ENCODE assay signal across 18 mouse cellular contexts in genomic region chr16:57556244-57556643, GRCm38 (mm10). TPM values are rescaled to one million over a fixed set of nuclear protein-coding genes. Genes with fewer than 3 reads are reported as not detected.
DNase-seq lines count a peak whose midpoint lies in the region; ATAC-seq and TF ChIP-seq lines count a peak whose summit lies in the region.
"Had no signal": no experiment of that assay in that cellular context is flagged by ENCODE, and none has a peak within 500 bp of the region (broad histone marks: within the 10 kb centered on the region; RNA-seq: fewer than 3 reads in every experiment).

No protein-coding gene starts in this region.

- H3ac ChIP-seq in myocyte (ENCODE audit: control insufficient read depth, insufficient read length), result no peak overlapping the region

- H3K4me2 ChIP-seq in heart, postnatal 0 days (ENCODE audit: low read depth, low read length), result no peak overlapping the region
- peak overlapping the region; percentile 14 for H3K4me2 ChIP-seq in myocyte (ENCODE audit: low read depth)
- H3K4me2 ChIP-seq: forebrain, embryonic 15.5 days; midbrain, embryonic 12.5 days had no signal

- H3K36me3 ChIP-seq in heart, postnatal 0 days (replicated peaks; ENCODE audit: control insufficient read depth, insufficient read depth, low read length), result peaks cover 10% of the 10 kb centered on the region; the same call in 1 of the 2 replicates
- H3K36me3 ChIP-seq in myocyte (ENCODE audit: control insufficient read depth, insufficient read depth), result peaks cover 24% of the 10 kb centered on the region
- H3K36me3 ChIP-seq: forebrain, embryonic 15.5 days; midbrain, embryonic 12.5 days had no signal

- H3K4me1 ChIP-seq in heart, postnatal 0 days (ENCODE audit: control insufficient read depth, insufficient read depth), result peaks cover 29% of the 10 kb centered on the region
- H3K4me1 ChIP-seq: forebrain, embryonic 15.5 days; midbrain, embryonic 12.5 days had no signal

- H3K79me2 ChIP-seq in myocyte (ENCODE audit: control insufficient read depth, insufficient read depth), result peaks cover 99% of the 10 kb centered on the region

- peak overlapping the region; percentile 23; the same call in 1 of the 2 replicates for H3K27ac ChIP-seq in heart, postnatal 0 days (ENCODE audit: low read depth)
- H3K27ac ChIP-seq: forebrain, embryonic 15.5 days; left cerebral cortex, adult 2 months; midbrain, embryonic 12.5 days had no signal

- no peaks in the 10 kb centered on the region for H3K27me3 ChIP-seq in heart, postnatal 0 days (ENCODE audit: control insufficient read depth, insufficient read depth, low read length)
- H3K27me3 ChIP-seq in myocyte (ENCODE audit: control insufficient read depth, insufficient read depth, insufficient read length), result no peaks in the 10 kb centered on the region
- H3K27me3 ChIP-seq: forebrain, embryonic 15.5 days; midbrain, embryonic 12.5 days had no signal

- no peak for ATAC-seq in heart, postnatal 0 days (ENCODE audit: insufficient read depth, low read depth)
- no peak for ATAC-seq in erythroid progenitor cell, adult 5-6 weeks (replicated peaks; ENCODE audit: low FRiP score, poor library complexity, severe bottlenecking)
- ATAC-seq: forebrain, embryonic 15.5 days; lung, postnatal 0 days had no signal

- no peak for DNase-seq in heart, postnatal 0 days (ENCODE audit: low spot score)
- no peak for DNase-seq in heart, postnatal 10 days
- peak; percentile 40 for DNase-seq in 416B (ENCODE audit: low read depth)
- peak; percentile 17 for DNase-seq in MN1 (ENCODE audit: low spot score)
- no peak for DNase-seq in spleen, postnatal 10 days (ENCODE audit: low spot score in 2 of 2)
- DNase-seq: cerebellum, adult 8-10 months; left cerebral cortex, postnatal 4 days; liver; right cerebral cortex, postnatal 14 days; spleen, adult 18-20 months; thymus, postnatal 14 days had no signal

- no peak overlapping the region for H3K9ac ChIP-seq in heart, postnatal 0 days (replicated peaks; ENCODE audit: low read depth, low read length)
- H3K9ac ChIP-seq: forebrain, embryonic 15.5 days; midbrain, embryonic 12.5 days had no signal

- intact Hi-C loops in heart, postnatal 10 days (cut with DNase I), result no loop called here

- no peaks in the 10 kb centered on the region for H3K9me3 ChIP-seq in heart, postnatal 0 days (replicated peaks; ENCODE audit: control insufficient read depth, low read length)
- H3K9me3 ChIP-seq: forebrain, embryonic 15.5 days; G1E; midbrain, embryonic 12.5 days had no signal

- TF ChIP-seq EP300 in heart, postnatal 0 days (IDR thresholded peaks at IDR 0.05; ENCODE audit: low read depth), result no peak

- no peak overlapping the region for H3K4me3 ChIP-seq in heart, postnatal 0 days (ENCODE audit: low read depth, low read length)
- no peak overlapping the region for H3K4me3 ChIP-seq in myocyte
- H3K4me3 ChIP-seq: forebrain, embryonic 15.5 days; left cerebral cortex, adult 2 months; midbrain, embryonic 12.5 days had no signal

- WGBS in heart, postnatal 0 days, result 54% methylated on average over 2 of the region's 2 CpGs

- no peak for TF ChIP-seq CTCF in heart, postnatal 0 days (IDR thresholded peaks at IDR 0.05; ENCODE audit: low read depth)

- no peak for TF ChIP-seq POLR2A in myocyte (IDR thresholded peaks at IDR 0.05; ENCODE audit: insufficient read length, low read depth)

TF ChIP-seq in myocyte, 11 proteins besides CTCF, POLR2A, EP300 and RAD21:
- peak in 2 of 3 experiments; percentile 40 to 54 for TF ChIP-seq MYOD1 (IDR thresholded peaks at IDR 0.05; ENCODE audit: control insufficient read depth in 1 of 3, insufficient read length in 2 of 3, low read depth in 2 of 3)
- no peak for TF ChIP-seq REST (IDR thresholded peaks at IDR 0.05; ENCODE audit: insufficient read depth, insufficient read length)
TF ChIP-seq in myocyte: peak in this region for 1.

RNA-seq across cellular contexts. Expression of gene Cmss1, which starts 50.4 kb away (rescaled TPM):
- total RNA-seq in heart, postnatal 0 days (2014; rRNA removed; ENCODE audit: low replicate concordance), result 7.0 and 17.0 TPM in 2 replicates
- polyA plus RNA-seq in heart, postnatal 0 days (2015; fragmentation: Nextera tagmentation; extraction: Ambion mirVana), result 50.3 and 56.6 TPM in 2 replicates
- 10 to 100 TPM; 38.5 to 39.4 TPM for total RNA-seq in heart, postnatal 10 days (2021)
- 26.5 TPM for polyA plus RNA-seq in myocyte (2012; fragmentation: generic; extraction: Trizol)
- total RNA-seq in erythroid progenitor cell, adult 5-6 weeks (2015; ENCODE audit: low replicate concordance), result 2.2 and 8.4 TPM in 2 replicates
- total RNA-seq in erythroid progenitor cell, adult 5-6 weeks (2017; ENCODE audit: low replicate concordance), result 9.1 TPM in 1 of 2 replicates, not detected in the other

Comparison
In these comparisons a context has a peak if more than half of its experiments do, and no peak if none do; other contexts are left out.
1. DNase-seq: peak in 416B (single experiment) and MN1 (single experiment); none in heart, postnatal 0 days (single experiment), heart, postnatal 10 days (0 of 2) and spleen, postnatal 10 days (0 of 2).